ENCODE assay signal across 8 mouse cellular contexts in genomic region chr11:69095511-69096231, GRCm38 (mm10). TPM values are rescaled to one million over a fixed set of nuclear protein-coding genes. Genes with fewer than 3 reads are reported as not detected.
DNase-seq lines count a peak whose midpoint lies in the region; ATAC-seq and TF ChIP-seq lines count a peak whose summit lies in the region.

No protein-coding gene starts in this region.

- peaks cover 23% of the 10 kb centered on the region for H3K36me3 ChIP-seq in embryonic facial prominence, embryonic 14.5 days (ENCODE audit: control insufficient read depth, insufficient read depth, low read length)
- peaks cover 16% of the 10 kb centered on the region for H3K36me3 ChIP-seq in hindbrain, embryonic 14.5 days (replicated peaks; ENCODE audit: control insufficient read depth, insufficient read depth)
- no peaks in the 10 kb centered on the region for H3K36me3 ChIP-seq in liver, embryonic 14.5 days (replicated peaks; ENCODE audit: control insufficient read depth, insufficient read depth, low read depth)
- peaks cover 21% of the 10 kb centered on the region for H3K36me3 ChIP-seq in neural tube, embryonic 15.5 days

- no peak for TF ChIP-seq EP300 in liver, embryonic 14.5 days (IDR thresholded peaks at IDR 0.05; ENCODE audit: low read depth)

- H3K9me3 ChIP-seq in embryonic facial prominence, embryonic 14.5 days (ENCODE audit: control insufficient read depth, low read length): no peaks in the 10 kb centered on the region
- H3K9me3 ChIP-seq in hindbrain, embryonic 14.5 days (ENCODE audit: control insufficient read depth, low read length): no peaks in the 10 kb centered on the region
- H3K9me3 ChIP-seq in liver, embryonic 14.5 days (ENCODE audit: control insufficient read depth, low read length): no peaks in the 10 kb centered on the region
- H3K9me3 ChIP-seq in neural tube, embryonic 15.5 days (replicated peaks): no peaks in the 10 kb centered on the region

- H3K4me1 ChIP-seq in embryonic facial prominence, embryonic 14.5 days (ENCODE audit: control insufficient read depth, insufficient read depth, low read length): peaks cover 35% of the 10 kb centered on the region
- peaks cover 47% of the 10 kb centered on the region for H3K4me1 ChIP-seq in hindbrain, embryonic 14.5 days (replicated peaks; ENCODE audit: control insufficient read depth, insufficient read depth, low read length)
- H3K4me1 ChIP-seq in liver, embryonic 14.5 days (replicated peaks; ENCODE audit: control insufficient read depth in 2 of 2, insufficient read depth in 2 of 2, low read length in 1 of 2): peaks cover 38 to 48% of the 10 kb centered on the region in 2 experiments
- peaks cover 79% of the 10 kb centered on the region for H3K4me1 ChIP-seq in neural tube, embryonic 15.5 days

- no peak for ATAC-seq in embryonic facial prominence, embryonic 14.5 days (ENCODE audit: low read depth)
- no peak for ATAC-seq in hindbrain, embryonic 14.5 days (ENCODE audit: low FRiP score)
- ATAC-seq in liver, embryonic 14.5 days (ENCODE audit: insufficient read depth): no peak
- ATAC-seq in neural tube, embryonic 15.5 days (ENCODE audit: low FRiP score): no peak
- no peak for ATAC-seq in frontal cortex, adult (ENCODE audit: low TSS enrichment)

- peak overlapping the region; percentile 56 for H3K4me3 ChIP-seq in embryonic facial prominence, embryonic 14.5 days (ENCODE audit: low read depth, low read length)
- peak overlapping the region; percentile 35 for H3K4me3 ChIP-seq in hindbrain, embryonic 14.5 days (replicated peaks; ENCODE audit: low read length)
- peak overlapping the region; percentile 64 to 72 for H3K4me3 ChIP-seq in liver, embryonic 14.5 days (ENCODE audit: insufficient read depth in 1 of 2, low read depth in 2 of 2, low read length in 2 of 2)
- H3K4me3 ChIP-seq in neural tube, embryonic 15.5 days (replicated peaks): peak overlapping the region; percentile 50

- 2% methylated on average over 27 of the region's 27 CpGs for WGBS in embryonic facial prominence, embryonic 14.5 days
- WGBS in hindbrain, embryonic 14.5 days: 4% methylated on average over 27 of the region's 27 CpGs
- WGBS in liver, embryonic 14.5 days (ENCODE audit: insufficient replicate concordance): 1% methylated on average over 27 of the region's 27 CpGs
- WGBS in neural tube, embryonic 15.5 days: 2% methylated on average over 27 of the region's 27 CpGs

- H3K27ac ChIP-seq in embryonic facial prominence, embryonic 14.5 days (replicated peaks; ENCODE audit: low read depth, low read length): peak overlapping the region; percentile 98
- H3K27ac ChIP-seq in hindbrain, embryonic 14.5 days: peak overlapping the region; percentile 55
- H3K27ac ChIP-seq in liver, embryonic 14.5 days: peak overlapping the region; percentile 88
- peak overlapping the region; percentile 81 for H3K27ac ChIP-seq in neural tube, embryonic 15.5 days (replicated peaks)

- H3K27me3 ChIP-seq in embryonic facial prominence, embryonic 14.5 days (replicated peaks; ENCODE audit: control insufficient read depth, insufficient read depth, low read length): no peaks in the 10 kb centered on the region
- no peaks in the 10 kb centered on the region for H3K27me3 ChIP-seq in hindbrain, embryonic 14.5 days (ENCODE audit: control insufficient read depth, insufficient read depth, low read length)
- no peaks in the 10 kb centered on the region for H3K27me3 ChIP-seq in liver, embryonic 14.5 days (ENCODE audit: control insufficient read depth, insufficient read depth, low read length)
- no peaks in the 10 kb centered on the region for H3K27me3 ChIP-seq in neural tube, embryonic 15.5 days (replicated peaks)

- DNase-seq in 3T3-L1 (ENCODE audit: low read depth, low spot score) (peak; percentile 72), A20 (ENCODE audit: low read depth, low spot score) (peak; percentile 81)
- peak; percentile 42 for DNase-seq in embryonic facial prominence, embryonic 14.5 days (ENCODE audit: low spot score)
- no peak for DNase-seq in hindbrain, embryonic 14.5 days (ENCODE audit: low spot score)
- no peak for DNase-seq in liver, embryonic 14.5 days (ENCODE audit: low read depth in 3 of 3, low spot score in 3 of 3)
- no peak for DNase-seq in left cerebral cortex, adult 9 months (ENCODE audit: low spot score in 2 of 2)

- peak overlapping the region; percentile 70 for H3K9ac ChIP-seq in embryonic facial prominence, embryonic 14.5 days (ENCODE audit: low read depth, low read length)
- H3K9ac ChIP-seq in hindbrain, embryonic 14.5 days: peak overlapping the region; percentile 26
- H3K9ac ChIP-seq in liver, embryonic 14.5 days (replicated peaks): peak overlapping the region; percentile 72
- peak overlapping the region; percentile 46 for H3K9ac ChIP-seq in neural tube, embryonic 15.5 days (replicated peaks)

- H3K4me2 ChIP-seq in embryonic facial prominence, embryonic 14.5 days (ENCODE audit: low read depth, low read length): peak overlapping the region; percentile 93
- H3K4me2 ChIP-seq in hindbrain, embryonic 14.5 days (replicated peaks): peak overlapping the region; percentile 74
- H3K4me2 ChIP-seq in liver, embryonic 14.5 days (ENCODE audit: low read depth): peak overlapping the region; percentile 93
- H3K4me2 ChIP-seq in neural tube, embryonic 15.5 days: peak overlapping the region; percentile 95

- TF ChIP-seq CTCF in liver, embryonic 14.5 days (IDR thresholded peaks at IDR 0.05; ENCODE audit: low read depth): no peak

RNA-seq across cellular contexts. Expression of gene Per1, which starts 0.7 kb away (rescaled TPM):
- 21.5 and 28.2 TPM in 2 replicates for polyA plus RNA-seq in embryonic facial prominence, embryonic 14.5 days (2014; fragmentation: Nextera tagmentation; extraction: Ambion mirVana)
- polyA plus RNA-seq in hindbrain, embryonic 14.5 days (2014; fragmentation: Nextera tagmentation; extraction: Ambion mirVana): 9.6 and 10.1 TPM in 2 replicates
- polyA plus RNA-seq in liver, embryonic 14.5 days (2012; rRNA removed): 1.8 and 1.9 TPM in 2 replicates
- polyA plus RNA-seq in liver, embryonic 14.5 days (2014; fragmentation: Nextera tagmentation; extraction: Ambion mirVana): 3.0 and 4.2 TPM in 2 replicates
- polyA plus RNA-seq in neural tube, embryonic 15.5 days (2015; fragmentation: Nextera tagmentation; extraction: Ambion mirVana): 10.0 and 11.9 TPM in 2 replicates

RNA-seq across cellular contexts. Expression of gene Vamp2, which starts 7.4 kb away (rescaled TPM):
- polyA plus RNA-seq in embryonic facial prominence, embryonic 14.5 days (2014; fragmentation: Nextera tagmentation; extraction: Ambion mirVana): 89.1 and 97.0 TPM in 2 replicates
- polyA plus RNA-seq in hindbrain, embryonic 14.5 days (2014; fragmentation: Nextera tagmentation; extraction: Ambion mirVana): 324 and 368 TPM in 2 replicates
- polyA plus RNA-seq in liver, embryonic 14.5 days (2012; rRNA removed): 23.0 and 23.1 TPM in 2 replicates
- 11.4 and 12.6 TPM in 2 replicates for polyA plus RNA-seq in liver, embryonic 14.5 days (2014; fragmentation: Nextera tagmentation; extraction: Ambion mirVana)
- polyA plus RNA-seq in neural tube, embryonic 15.5 days (2015; fragmentation: Nextera tagmentation; extraction: Ambion mirVana): 347 and 355 TPM in 2 replicates

RNA-seq across cellular contexts. Expression of gene Hes7, which starts 24.5 kb away (rescaled TPM):
- polyA plus RNA-seq in embryonic facial prominence, embryonic 14.5 days (2014; fragmentation: Nextera tagmentation; extraction: Ambion mirVana): 0.21 and 0.45 TPM in 2 replicates
- 0.43 and 0.52 TPM in 2 replicates for polyA plus RNA-seq in hindbrain, embryonic 14.5 days (2014; fragmentation: Nextera tagmentation; extraction: Ambion mirVana)
- 0.08 and 0.12 TPM in 2 replicates for polyA plus RNA-seq in liver, embryonic 14.5 days (2012; rRNA removed)
- polyA plus RNA-seq in liver, embryonic 14.5 days (2014; fragmentation: Nextera tagmentation; extraction: Ambion mirVana): 0.05 TPM in 1 of 2 replicates, not detected in the other
- 0.68 and 1.0 TPM in 2 replicates for polyA plus RNA-seq in neural tube, embryonic 15.5 days (2015; fragmentation: Nextera tagmentation; extraction: Ambion mirVana)

RNA-seq across cellular contexts. Expression of gene Tmem107, which starts 25.1 kb away (rescaled TPM):
- polyA plus RNA-seq in embryonic facial prominence, embryonic 14.5 days (2014; fragmentation: Nextera tagmentation; extraction: Ambion mirVana): 65.6 and 87.8 TPM in 2 replicates
- 40.3 and 40.7 TPM in 2 replicates for polyA plus RNA-seq in hindbrain, embryonic 14.5 days (2014; fragmentation: Nextera tagmentation; extraction: Ambion mirVana)
- polyA plus RNA-seq in liver, embryonic 14.5 days (2012; rRNA removed): 12.0 and 18.0 TPM in 2 replicates
- polyA plus RNA-seq in liver, embryonic 14.5 days (2014; fragmentation: Nextera tagmentation; extraction: Ambion mirVana): 21.9 and 29.3 TPM in 2 replicates
- polyA plus RNA-seq in neural tube, embryonic 15.5 days (2015; fragmentation: Nextera tagmentation; extraction: Ambion mirVana): 33.3 and 39.2 TPM in 2 replicates

RNA-seq across cellular contexts. Expression of gene 9130213A22Rik, which starts 26.7 kb away (rescaled TPM):
- 0.14 and 0.63 TPM in 2 replicates for polyA plus RNA-seq in embryonic facial prominence, embryonic 14.5 days (2014; fragmentation: Nextera tagmentation; extraction: Ambion mirVana)
- polyA plus RNA-seq in hindbrain, embryonic 14.5 days (2014; fragmentation: Nextera tagmentation; extraction: Ambion mirVana): 0.39 and 0.56 TPM in 2 replicates
- polyA plus RNA-seq in liver, embryonic 14.5 days (2012; rRNA removed): 0.05 and 0.08 TPM in 2 replicates
- not detected in 2 replicates for polyA plus RNA-seq in liver, embryonic 14.5 days (2014; fragmentation: Nextera tagmentation; extraction: Ambion mirVana)
- polyA plus RNA-seq in neural tube, embryonic 15.5 days (2015; fragmentation: Nextera tagmentation; extraction: Ambion mirVana): 0.63 TPM in 2 replicates

Comparison
In these comparisons a context has a peak if more than half of its experiments do, and no peak if none do; other contexts are left out.
1. DNase-seq: peak in 3T3-L1 (single experiment), A20 (single experiment) and embryonic facial prominence, embryonic 14.5 days (single experiment); none in hindbrain, embryonic 14.5 days (single experiment), liver, embryonic 14.5 days (0 of 3) and left cerebral cortex, adult 9 months (0 of 2).
2. Peak in every context shown above with its lines, with median percentiles within 50 percentile points of each other: H3K27ac ChIP-seq, H3K4me2 ChIP-seq, H3K4me3 ChIP-seq and H3K9ac ChIP-seq.